ENCODE assay signal across 28 mouse cellular contexts in the genomic region with DNA sequence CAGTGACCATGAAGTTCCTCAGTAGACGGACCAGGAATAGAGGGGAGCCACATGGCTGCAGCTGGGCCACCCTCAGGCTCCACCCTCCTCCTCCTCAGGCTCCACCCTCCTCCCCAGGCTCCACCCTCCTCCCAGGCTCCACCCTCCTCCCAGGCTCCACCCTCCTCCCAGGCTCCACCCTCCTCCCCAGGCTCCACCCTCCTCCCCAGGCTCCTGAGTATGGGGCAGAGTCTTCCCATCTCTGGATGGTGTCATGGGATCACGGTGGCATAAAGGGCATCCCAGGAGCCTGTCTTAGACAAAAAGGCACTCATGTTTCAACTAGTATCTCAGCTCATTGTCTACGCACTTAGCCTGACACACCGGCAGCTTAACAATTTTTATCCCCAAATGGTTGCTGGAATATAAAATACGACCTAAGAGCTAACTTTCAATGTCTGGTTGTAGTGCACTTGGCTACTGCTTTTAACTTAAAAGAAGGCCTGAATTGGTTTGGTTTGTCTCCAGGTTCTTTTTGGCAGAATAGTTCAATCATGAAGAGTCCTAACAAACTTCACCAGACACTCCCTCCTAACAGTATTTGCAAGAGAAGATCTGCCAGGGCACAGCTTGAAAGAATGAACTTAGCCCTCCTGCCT. TPM values are rescaled to one million over a fixed set of nuclear protein-coding genes. Genes with fewer than 3 reads are reported as not detected.
A peak's percentile ranks its signal among the peaks of the same experiment; 100 is the strongest.
DNase-seq lines count a peak whose midpoint lies in the region; ATAC-seq and TF ChIP-seq lines count a peak whose summit lies in the region.
"Had no signal": no experiment of that assay in that cellular context is flagged by ENCODE, and none has a peak within 500 bp of the region (broad histone marks: within the 10 kb centered on the region; RNA-seq: fewer than 3 reads in every experiment).

No protein-coding gene starts in this region.

- H3K36me3 ChIP-seq in stomach, embryonic 15.5 days, result no peaks in the 10 kb centered on the region
- H3K36me3 ChIP-seq in stomach, postnatal 0 days (ENCODE audit: control insufficient read depth, insufficient read depth, low read length), result no peaks in the 10 kb centered on the region
- peaks cover 7% of the 10 kb centered on the region; the same call in 1 of the 2 replicates for H3K36me3 ChIP-seq in liver, embryonic 13.5 days
- peaks cover 3% of the 10 kb centered on the region for H3K36me3 ChIP-seq in liver, postnatal 0 days (replicated peaks; ENCODE audit: insufficient read depth, low read length)
- no peaks in the 10 kb centered on the region for H3K36me3 ChIP-seq in hindbrain, embryonic 10.5 days
- H3K36me3 ChIP-seq: embryonic facial prominence, embryonic 15.5 days; forebrain, embryonic 10.5 days; forebrain, embryonic 15.5 days; heart, embryonic 12.5 days had no signal

- no peak for DNase-seq in stomach, postnatal 0 days (ENCODE audit: low spot score)
- no peak for DNase-seq in liver, embryonic 13.5 days
- DNase-seq in liver, postnatal 0 days, result peak; percentile 63
- no peak for DNase-seq in hindbrain, embryonic 10.5 days (ENCODE audit: low spot score)
- no peak for DNase-seq in layer of hippocampus, postnatal 36 days
- DNase-seq in spleen, adult 12 weeks (ENCODE audit: low spot score), result no peak
- DNase-seq: adrenal gland, postnatal 14 days; cerebellum, adult 11-12 months; cerebellum, adult 9-11 months; cerebellum, postnatal 36 days; gastrocnemius, postnatal 14 days had no signal

- no peak overlapping the region for H3K4me2 ChIP-seq in stomach, embryonic 15.5 days
- no peak overlapping the region for H3K4me2 ChIP-seq in stomach, postnatal 0 days (replicated peaks; ENCODE audit: low read depth)
- H3K4me2 ChIP-seq in liver, embryonic 13.5 days, result no peak overlapping the region
- peak overlapping the region; percentile 69 for H3K4me2 ChIP-seq in liver, postnatal 0 days (ENCODE audit: low read depth, low read length)
- H3K4me2 ChIP-seq: embryonic facial prominence, embryonic 15.5 days; forebrain, embryonic 15.5 days; heart, embryonic 12.5 days had no signal

- no peak overlapping the region for H3K27ac ChIP-seq in stomach, embryonic 15.5 days
- H3K27ac ChIP-seq in stomach, postnatal 0 days (replicated peaks), result no peak overlapping the region
- no peak overlapping the region for H3K27ac ChIP-seq in liver, embryonic 13.5 days
- H3K27ac ChIP-seq in liver, postnatal 0 days (ENCODE audit: low read depth), result peak overlapping the region; percentile 100
- no peak overlapping the region for H3K27ac ChIP-seq in hindbrain, embryonic 10.5 days
- H3K27ac ChIP-seq: embryonic facial prominence, embryonic 15.5 days; forebrain, embryonic 10.5 days; forebrain, embryonic 15.5 days had no signal

- H3K9me3 ChIP-seq in stomach, embryonic 15.5 days, result no peaks in the 10 kb centered on the region
- H3K9me3 ChIP-seq in stomach, postnatal 0 days (ENCODE audit: control insufficient read depth, low read length), result no peaks in the 10 kb centered on the region
- H3K9me3 ChIP-seq in liver, embryonic 13.5 days (replicated peaks), result no peaks in the 10 kb centered on the region
- H3K9me3 ChIP-seq in liver, postnatal 0 days (ENCODE audit: low read length), result no peaks in the 10 kb centered on the region
- H3K9me3 ChIP-seq in hindbrain, embryonic 10.5 days, result no peaks in the 10 kb centered on the region
- H3K9me3 ChIP-seq: embryonic facial prominence, embryonic 15.5 days; forebrain, embryonic 10.5 days; forebrain, embryonic 15.5 days; heart, embryonic 12.5 days had no signal

- TF ChIP-seq CTCF in stomach, postnatal 0 days (IDR thresholded peaks at IDR 0.05; ENCODE audit: low read depth), result no peak
- no peak for TF ChIP-seq CTCF in liver, postnatal 0 days (IDR thresholded peaks at IDR 0.05; ENCODE audit: low read depth)

- WGBS in stomach, embryonic 15.5 days, result 78% methylated on average over 5 of the region's 5 CpGs
- 71% methylated on average over 5 of the region's 5 CpGs for WGBS in stomach, postnatal 0 days
- 66% methylated on average over 5 of the region's 5 CpGs for WGBS in liver, embryonic 13.5 days (ENCODE audit: insufficient replicate concordance)
- 70% methylated on average over 5 of the region's 5 CpGs for WGBS in liver, postnatal 0 days (ENCODE audit: insufficient replicate concordance)
- WGBS in hindbrain, embryonic 10.5 days, result 83% methylated on average over 5 of the region's 5 CpGs

- no peaks in the 10 kb centered on the region for H3K4me1 ChIP-seq in stomach, embryonic 15.5 days
- no peaks in the 10 kb centered on the region for H3K4me1 ChIP-seq in stomach, postnatal 0 days (replicated peaks; ENCODE audit: control insufficient read depth, insufficient read depth)
- H3K4me1 ChIP-seq in liver, embryonic 13.5 days (replicated peaks), result no peaks in the 10 kb centered on the region
- H3K4me1 ChIP-seq in liver, postnatal 0 days (ENCODE audit: insufficient read depth), result no peaks in the 10 kb centered on the region
- peaks cover 12% of the 10 kb centered on the region for H3K4me1 ChIP-seq in hindbrain, embryonic 10.5 days (replicated peaks)
- H3K4me1 ChIP-seq: forebrain, embryonic 15.5 days; heart, embryonic 12.5 days had no signal

- 0 out of 2 replicates have a peak, but pooled peaks cover 7% of the 10 kb centered on the region for H3K27me3 ChIP-seq in stomach, embryonic 15.5 days (replicated peaks)
- no peaks in the 10 kb centered on the region for H3K27me3 ChIP-seq in stomach, postnatal 0 days (ENCODE audit: control insufficient read depth, insufficient read depth, low read length)
- peaks cover 28% of the 10 kb centered on the region for H3K27me3 ChIP-seq in liver, embryonic 13.5 days
- H3K27me3 ChIP-seq in liver, postnatal 0 days (ENCODE audit: insufficient read depth, low read length), result peaks cover 10% of the 10 kb centered on the region; the same call in 1 of the 2 replicates
- peaks cover 38% of the 10 kb centered on the region for H3K27me3 ChIP-seq in hindbrain, embryonic 10.5 days (ENCODE audit: insufficient read depth, poor library complexity, severe bottlenecking)
- H3K27me3 ChIP-seq: CH12.LX had no signal

- ATAC-seq in stomach, embryonic 15.5 days (ENCODE audit: insufficient read depth, low FRiP score, low read depth), result 0 out of 2 replicates have a peak, but pooled peaks have one; percentile 52
- no peak for ATAC-seq in stomach, postnatal 0 days (ENCODE audit: low FRiP score, low TSS enrichment)
- ATAC-seq in common myeloid progenitor, adult 5-6 weeks (replicated peaks; ENCODE audit: low read depth, poor library complexity, severe bottlenecking), result 0 out of 2 replicates have a peak, but pooled peaks have one; percentile 29
- ATAC-seq in liver, embryonic 13.5 days (ENCODE audit: low read depth), result peak; percentile 43
- peak; percentile 49 for ATAC-seq in liver, postnatal 0 days
- ATAC-seq: forebrain, embryonic 15.5 days; hindbrain, embryonic 16.5 days; inflammation-experienced regulatory T-cells, adult 6 months; Patski had no signal

- no peak overlapping the region for H3K9ac ChIP-seq in stomach, embryonic 15.5 days
- H3K9ac ChIP-seq in stomach, postnatal 0 days (ENCODE audit: low read length), result no peak overlapping the region
- H3K9ac ChIP-seq in liver, embryonic 13.5 days, result no peak overlapping the region
- no peak overlapping the region for H3K9ac ChIP-seq in liver, postnatal 0 days (replicated peaks)
- H3K9ac ChIP-seq: embryonic facial prominence, embryonic 15.5 days; forebrain, embryonic 15.5 days; heart, embryonic 12.5 days had no signal

- no peak for TF ChIP-seq EP300 in stomach, postnatal 0 days (optimal IDR thresholded peaks at IDR 0.05)
- no peak for TF ChIP-seq EP300 in liver, postnatal 0 days (IDR thresholded peaks at IDR 0.05; ENCODE audit: low read depth)

- no peak overlapping the region for H3K4me3 ChIP-seq in stomach, embryonic 15.5 days (replicated peaks)
- no peak overlapping the region for H3K4me3 ChIP-seq in stomach, postnatal 0 days (ENCODE audit: low read depth, low read length)
- no peak overlapping the region for H3K4me3 ChIP-seq in liver, embryonic 13.5 days (replicated peaks)
- H3K4me3 ChIP-seq in liver, postnatal 0 days (ENCODE audit: low read depth, low read length), result 0 out of 2 replicates have a peak overlapping the region, but pooled peaks have one; percentile 9
- H3K4me3 ChIP-seq in hindbrain, embryonic 10.5 days, result no peak overlapping the region
- H3K4me3 ChIP-seq: embryonic facial prominence, embryonic 15.5 days; erythroblast, embryonic 14.5 days; forebrain, embryonic 10.5 days; forebrain, embryonic 15.5 days; heart, embryonic 12.5 days had no signal

RNA-seq across cellular contexts. Expression of a gene that starts 4.8 kb away (rescaled TPM):
- polyA plus RNA-seq in stomach, embryonic 15.5 days (2015; fragmentation: Nextera tagmentation; extraction: Ambion mirVana), result 102 and 206 TPM in 2 replicates
- polyA plus RNA-seq in stomach, postnatal 0 days (2015; fragmentation: Nextera tagmentation; extraction: Ambion mirVana), result 21.3 and 31.7 TPM in 2 replicates
- total RNA-seq in common myeloid progenitor, adult 5-6 weeks (2017), result not detected in 2 replicates
- polyA plus RNA-seq in liver, embryonic 13.5 days (2015; fragmentation: Nextera tagmentation; extraction: Ambion mirVana), result 1,559 and 1,745 TPM in 2 replicates
- polyA plus RNA-seq in liver, postnatal 0 days (2015; fragmentation: Nextera tagmentation; extraction: Ambion mirVana), result 7,568 and 8,084 TPM in 2 replicates
- 2.2 and 2.3 TPM in 2 replicates for polyA plus RNA-seq in hindbrain, embryonic 10.5 days (2016; fragmentation: Nextera tagmentation; extraction: Ambion mirVana)
- 10 to 100 TPM in 1 of 2 experiments, 1 to 10 TPM in 1; 8.0 to 10.3 TPM for total RNA-seq in layer of hippocampus, postnatal 36 days (2021)
- polyA plus RNA-seq: inflammation-experienced regulatory T-cells, adult 6 months had no signal

RNA-seq across cellular contexts. Expression of a gene that starts 12.3 kb away (rescaled TPM):
- polyA plus RNA-seq in stomach, embryonic 15.5 days (2015; fragmentation: Nextera tagmentation; extraction: Ambion mirVana), result 0.57 and 0.71 TPM in 2 replicates
- polyA plus RNA-seq in stomach, postnatal 0 days (2015; fragmentation: Nextera tagmentation; extraction: Ambion mirVana), result 0.02 and 0.11 TPM in 2 replicates
- not detected in 2 replicates for total RNA-seq in common myeloid progenitor, adult 5-6 weeks (2017)
- 4.0 and 4.9 TPM in 2 replicates for polyA plus RNA-seq in liver, embryonic 13.5 days (2015; fragmentation: Nextera tagmentation; extraction: Ambion mirVana)
- polyA plus RNA-seq in liver, postnatal 0 days (2015; fragmentation: Nextera tagmentation; extraction: Ambion mirVana), result 24.7 and 28.2 TPM in 2 replicates
- not detected in 2 replicates for polyA plus RNA-seq in hindbrain, embryonic 10.5 days (2016; fragmentation: Nextera tagmentation; extraction: Ambion mirVana)
- total RNA-seq in layer of hippocampus, postnatal 36 days (2021), result not detected
- total RNA-seq: CH12.LX; gastrocnemius, postnatal 14 days; heart, adult 8-10 months; heart, postnatal 25 days had no signal
- polyA plus RNA-seq: embryonic facial prominence, embryonic 11.5 days; embryonic facial prominence, embryonic 15.5 days; erythroblast, embryonic 14.5 days; forebrain, embryonic 10.5 days; gonadal fat pad, adult 2 months; heart, embryonic 12.5 days; heart, embryonic 16.5 days; hindbrain, embryonic 11.5 days; inflammation-experienced regulatory T-cells, adult 6 months; Patski had no signal

RNA-seq across cellular contexts. Expression of a gene that starts 23.4 kb away (rescaled TPM):
- polyA plus RNA-seq in stomach, embryonic 15.5 days (2015; fragmentation: Nextera tagmentation; extraction: Ambion mirVana), result 5.3 and 7.0 TPM in 2 replicates
- polyA plus RNA-seq in stomach, postnatal 0 days (2015; fragmentation: Nextera tagmentation; extraction: Ambion mirVana), result 6.8 and 7.5 TPM in 2 replicates
- 0.23 and 1.2 TPM in 2 replicates for total RNA-seq in common myeloid progenitor, adult 5-6 weeks (2017)
- polyA plus RNA-seq in liver, embryonic 13.5 days (2015; fragmentation: Nextera tagmentation; extraction: Ambion mirVana), result 0.12 and 0.17 TPM in 2 replicates
- polyA plus RNA-seq in liver, postnatal 0 days (2015; fragmentation: Nextera tagmentation; extraction: Ambion mirVana), result 4.3 and 8.8 TPM in 2 replicates
- polyA plus RNA-seq in hindbrain, embryonic 10.5 days (2016; fragmentation: Nextera tagmentation; extraction: Ambion mirVana), result 0.14 and 0.19 TPM in 2 replicates
- total RNA-seq in layer of hippocampus, postnatal 36 days (2021), result not detected
- total RNA-seq: CH12.LX; gastrocnemius, postnatal 14 days; heart, adult 8-10 months had no signal
- polyA plus RNA-seq: embryonic facial prominence, embryonic 11.5 days; erythroblast, embryonic 14.5 days; forebrain, embryonic 10.5 days; heart, embryonic 12.5 days; hindbrain, embryonic 11.5 days; Patski had no signal
